Mouse (Mus musculus) B cell, adult 67 days (primary cell): ENCODE data around the gene Tex19.2. TPM values are rescaled to one million over a fixed set of nuclear protein-coding genes. Genes with fewer than 3 reads are reported as not detected.

Source experiments
- total RNA-seq, 2 experiments: library from RNA; stranded (reverse); gene quantifications; 4 replicates each; pipeline ENCODE4 v1.2.4; 2023

Gene Tex19.2
- total RNA-seq: not detected

GRCm38 (mm10) chr11:121118577-121118976 is at the start of gene Tex19.2:
TSS of gene Tex19.2 (minus strand) at chr11:121118677.

GRCm38 (mm10) chr11:121159971-121160370 is 41.5 kb upstream of the Tex19.2 start, which contains the start of gene Uts2r:
TSS of gene Uts2r (plus strand) at chr11:121160271.

GRCm38 (mm10) chr11:121145865-121146264 is 27.4 kb upstream of the Tex19.2 start, which contains the start of gene Tex19.1:
TSS of gene Tex19.1 (plus strand) at chr11:121146143.

GRCm38 (mm10) chr11:121081120-121081519 is 37.4 kb downstream of the Tex19.2 start, which contains the start of gene Sectm1a:
TSS of gene Sectm1a (minus strand) at chr11:121081220.

Other genes with a start within 250 kb of the Tex19.2 start
- 1 to 10 TPM in 1 of 2 experiments, under 1 TPM in 1; 0.83 to 1.4 TPM for gene Ccdc57, start 185.8 kb downstream of the Tex19.2 start, total RNA-seq
- 1 to 10 TPM in 1 of 2 experiments, under 1 TPM in 1; 0.65 to 2.3 TPM for gene Slc16a3, start 170.2 kb downstream of the Tex19.2 start, total RNA-seq
- gene Csnk1d, start 127.3 kb downstream of the Tex19.2 start, total RNA-seq: 100 to 1,000 TPM; 134 to 142 TPM
- 1 to 10 TPM; 6.8 to 9.7 TPM for gene Cd7, start 79.3 kb downstream of the Tex19.2 start, total RNA-seq
- gene Sectm1b, start 55.1 kb downstream of the Tex19.2 start, total RNA-seq: not detected
- not detected for gene Sectm1a, start 37.5 kb downstream of the Tex19.2 start, total RNA-seq
- gene Tex19.1, start 27.5 kb upstream of the Tex19.2 start, total RNA-seq: not detected
- not detected for gene Uts2r, start 41.6 kb upstream of the Tex19.2 start, total RNA-seq
- gene Hexdc, start 85.8 kb upstream of the Tex19.2 start, total RNA-seq: 10 to 100 TPM; 16.7 to 21.5 TPM
- gene Ogfod3, start 86.0 kb upstream of the Tex19.2 start, total RNA-seq: 10 to 100 TPM; 10.5 to 11.7 TPM
- gene Cybc1, start 110.6 kb upstream of the Tex19.2 start, total RNA-seq: 100 to 1,000 TPM; 118 to 135 TPM
- 10 to 100 TPM; 62.0 to 66.2 TPM for gene Narf, start 118.6 kb upstream of the Tex19.2 start, total RNA-seq
- gene Foxk2, start 141.3 kb upstream of the Tex19.2 start, total RNA-seq: 10 to 100 TPM; 40.8 to 48.4 TPM
- 10 to 100 TPM; 52.6 to 59.7 TPM for gene Wdr45b, start 235.8 kb upstream of the Tex19.2 start, total RNA-seq